Mouse (Mus musculus) ovary, adult 18-20 months (tissue): ENCODE results near the gene Bax.

ENCODE experiments used
- DNase-seq: peaks from one replicate; pipeline ENCODE4 v3.0.0; 2022; ENCODE audit warnings: low spot score, mixed read lengths

Gene Bax

DNA sequence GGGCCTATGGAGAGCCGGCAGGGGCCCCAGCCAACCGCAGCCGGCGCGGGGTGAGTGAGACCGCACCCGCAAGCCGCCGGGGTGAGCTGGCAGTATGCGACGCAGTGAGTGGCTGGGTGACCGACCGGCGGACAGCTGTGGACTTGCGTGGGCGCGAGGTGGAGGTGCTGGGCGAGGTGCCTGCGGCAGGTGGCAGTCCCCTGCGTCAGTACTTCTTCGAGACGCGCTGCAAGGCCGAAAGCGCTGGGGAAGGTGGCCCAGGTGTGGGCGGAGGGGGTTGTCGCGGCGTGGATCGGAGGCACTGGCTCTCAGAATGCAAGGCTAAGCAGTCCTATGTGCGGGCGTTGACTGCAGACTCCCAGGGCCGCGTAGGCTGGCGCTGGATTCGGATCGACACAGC, 51.1 kb downstream of the Bax start:
- no peak for DNase-seq

GRCm38 (mm10) chr7:45414740-45415224, 51.9 kb downstream of the Bax start:
- no peak for DNase-seq

DNA sequence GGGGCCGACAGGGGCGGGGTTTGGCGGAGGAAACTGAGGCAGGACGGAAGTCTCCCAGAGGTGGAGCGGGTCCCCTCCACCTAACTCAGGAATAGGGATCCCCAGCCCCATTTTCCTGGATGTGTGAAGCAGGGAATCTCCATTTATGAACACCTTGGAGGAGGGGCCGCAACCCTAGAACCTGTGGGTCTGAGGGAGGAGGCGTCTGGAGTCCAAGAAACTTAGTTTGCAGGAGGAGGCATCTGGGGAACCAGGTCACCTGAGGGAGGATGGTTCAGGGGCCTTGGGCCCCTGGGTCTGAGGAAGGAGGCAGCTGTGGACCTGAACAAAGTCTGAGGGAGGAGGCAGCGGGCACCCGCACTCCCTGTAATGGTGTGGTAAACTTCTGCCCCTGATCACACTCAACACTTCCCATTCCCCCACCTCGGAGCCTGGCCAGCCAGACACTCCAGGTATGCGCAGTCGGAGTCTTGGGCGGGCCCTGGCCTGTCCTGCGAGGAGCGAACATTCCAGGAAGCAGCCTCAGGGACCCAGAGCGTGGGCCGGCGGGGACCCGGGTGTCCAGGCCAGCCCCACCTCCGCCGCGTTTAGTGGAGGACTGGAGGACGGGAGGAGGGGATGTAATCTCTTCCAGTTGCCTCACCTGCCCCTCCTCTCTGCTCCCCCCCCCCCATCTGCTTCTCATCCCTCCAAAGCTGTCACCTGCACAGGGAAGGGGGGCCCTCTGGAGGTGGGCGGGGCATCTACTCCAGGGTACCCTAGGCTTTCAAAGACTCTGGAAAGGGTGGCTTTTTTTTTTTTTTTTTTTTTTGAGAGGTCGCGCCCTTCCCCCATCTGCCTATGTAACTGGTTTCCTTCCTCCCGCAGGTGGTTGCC, 52.6 kb downstream of the Bax start:
- no peak for DNase-seq

GRCm38 (mm10) chr7:45413113-45413863, 53.4 kb downstream of the Bax start, which contains the start of gene Ntf5:
Gene Ntf5, plus strand, starts transcription at chr7:45413695.
- peak; percentile 63 for DNase-seq

DNA sequence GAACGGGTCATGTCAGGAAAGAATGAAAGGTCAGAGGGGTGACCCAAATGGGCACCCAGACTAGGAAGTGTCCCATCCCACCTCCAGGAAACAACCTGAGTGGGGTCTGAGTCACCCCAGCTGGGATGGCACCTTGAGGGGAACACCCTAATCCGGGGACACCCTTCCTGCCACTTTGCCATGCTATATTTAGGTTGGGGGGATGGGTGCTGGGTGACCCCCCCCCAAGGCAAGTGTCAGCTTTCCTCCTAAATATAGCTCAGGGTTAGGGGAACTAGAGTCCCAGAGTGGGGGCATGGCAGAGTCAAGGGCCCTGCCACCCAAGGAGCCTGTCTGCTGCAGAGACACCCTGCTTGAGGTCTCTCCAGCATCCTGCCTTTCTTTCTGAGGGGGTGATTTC, 54.3 kb downstream of the Bax start:
- no peak for DNase-seq
